Mouse (Mus musculus) bone marrow, adult 2 months (tissue): ENCODE measurements around the gene Tdrd5.

Source experiments
- CTCF ChIP-seq: fragments of 200-500 bp; IDR thresholded peaks from 2 replicates; pipeline ENCODE4 v1.5.1; 2011; ENCODE audit warnings: low read length, control low read depth; ENCODE audit not compliant: control insufficient read depth, insufficient read depth
- POLR2A ChIP-seq: fragments of 200-500 bp; IDR thresholded peaks from 2 replicates; pipeline ENCODE4 v1.6.1; 2011; ENCODE audit warnings: low read depth, mild to moderate bottlenecking, control low read depth, low read length, borderline replicate concordance; ENCODE audit not compliant: control insufficient read depth

DNA sequence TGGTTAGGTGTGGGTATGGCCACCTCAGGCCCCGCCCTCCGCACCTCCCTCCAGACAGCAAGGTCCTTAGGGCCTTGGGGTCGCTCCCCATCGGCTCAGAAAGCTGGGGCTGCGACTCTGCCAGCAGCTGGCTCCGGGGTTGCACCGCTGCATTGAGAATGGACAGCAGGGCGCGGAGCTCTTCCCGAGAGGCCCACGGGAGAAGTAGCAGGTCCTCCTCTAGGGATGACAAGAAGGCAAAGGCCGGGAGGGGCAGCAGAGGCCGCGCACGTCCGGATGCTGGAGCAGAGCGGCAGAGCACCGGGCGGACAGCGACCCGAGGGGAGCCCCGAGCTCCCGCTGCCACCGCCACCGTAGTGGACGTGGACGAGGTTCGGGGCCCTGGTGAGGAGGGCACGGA, 7.2 kb upstream of the Tdrd5 start, which contains the start of gene Nphs2:
- TF ChIP-seq CTCF, result no peak
- no peak for TF ChIP-seq POLR2A
